Mouse (Mus musculus): ENCODE measurements around the gene Arpin.

Arpin gene

GRCm38 (mm10) chr7:79892576-79893428 is 42.4 kb downstream of the Arpin start:
- DNase-seq (ENCODE audit: low read depth, low spot score), result no peak

- no peak for DNase-seq (ENCODE audit: low read depth, low spot score)
Measured at GRCm38 (mm10) chr7:79890436-79891221, 44.5 kb downstream of the Arpin start.

GRCm38 (mm10) chr7:79888603-79889002 is 46.6 kb downstream of the Arpin start:
- DNase-seq (ENCODE audit: low read depth, low spot score), result no peak

- DNase-seq (ENCODE audit: low read depth, low spot score), result no peak
Measured at GRCm38 (mm10) chr7:79883613-79884334, 51.4 kb downstream of the Arpin start.

- DNase-seq (ENCODE audit: low read depth, low spot score), result no peak
Measured at GRCm38 (mm10) chr7:79881901-79882300, 53.3 kb downstream of the Arpin start.

GRCm38 (mm10) chr7:79880998-79881397 is 54.2 kb downstream of the Arpin start:
- no peak for DNase-seq (ENCODE audit: low read depth, low spot score)

GRCm38 (mm10) chr7:79880033-79880432 is 55.1 kb downstream of the Arpin start:
- DNase-seq (ENCODE audit: low read depth, low spot score), result no peak

- no peak for DNase-seq (ENCODE audit: low read depth, low spot score)
Measured at GRCm38 (mm10) chr7:79878455-79879025, 56.6 kb downstream of the Arpin start.

All from embryo, embryonic 11.5 days (tissue).